Mouse (Mus musculus): ENCODE results near the gene Ints6.
A peak's percentile ranks its signal among the peaks of the same experiment; 100 is the strongest.

The Ints6 gene

DNA sequence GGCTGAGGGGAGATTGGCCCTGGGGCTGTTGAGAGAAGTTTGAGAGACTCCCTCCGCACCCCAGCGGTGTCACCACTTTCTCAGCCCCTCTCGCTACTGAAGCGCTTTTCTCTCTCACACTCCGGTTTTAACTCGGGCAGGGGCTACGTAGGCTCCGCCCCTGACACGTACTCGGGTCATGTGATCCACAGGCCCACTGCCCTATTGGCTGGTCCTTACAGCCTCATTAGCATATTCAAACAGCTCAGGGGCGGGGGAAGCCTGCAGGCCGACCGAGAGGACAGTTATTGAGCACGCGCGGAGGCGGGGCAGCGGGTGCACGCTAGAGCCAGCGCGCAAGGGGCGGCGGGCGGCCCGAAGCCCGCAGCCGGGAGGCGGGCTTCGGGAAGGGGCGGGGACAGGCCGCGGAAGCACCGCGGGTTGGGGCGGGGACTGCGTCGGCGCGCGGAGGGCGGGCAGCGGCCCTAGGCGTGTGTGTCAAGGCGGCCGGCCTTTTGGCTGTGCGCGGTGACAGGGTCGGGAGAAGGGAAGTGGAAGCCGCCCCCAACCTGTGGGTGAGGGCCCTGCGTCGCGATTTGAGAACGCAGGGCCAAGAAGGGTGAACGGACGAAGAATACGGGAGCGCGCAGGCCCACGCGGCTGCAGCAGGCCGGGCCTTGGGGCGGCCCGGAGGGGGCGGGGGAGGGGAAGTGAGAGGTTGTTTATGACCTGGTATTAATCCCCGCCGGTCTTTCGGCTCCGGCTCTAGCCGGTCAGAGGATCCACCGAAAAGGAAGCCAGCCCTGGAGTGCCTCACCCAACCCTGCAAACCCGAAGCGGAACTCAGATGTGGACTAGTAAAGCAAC, at the start of gene Ints6:
TSS of gene Ints6 (minus strand) at position 134 of the 846 bp plus-strand sequence.
- peak; percentile 99 to 100 for DNase-seq

DNA sequence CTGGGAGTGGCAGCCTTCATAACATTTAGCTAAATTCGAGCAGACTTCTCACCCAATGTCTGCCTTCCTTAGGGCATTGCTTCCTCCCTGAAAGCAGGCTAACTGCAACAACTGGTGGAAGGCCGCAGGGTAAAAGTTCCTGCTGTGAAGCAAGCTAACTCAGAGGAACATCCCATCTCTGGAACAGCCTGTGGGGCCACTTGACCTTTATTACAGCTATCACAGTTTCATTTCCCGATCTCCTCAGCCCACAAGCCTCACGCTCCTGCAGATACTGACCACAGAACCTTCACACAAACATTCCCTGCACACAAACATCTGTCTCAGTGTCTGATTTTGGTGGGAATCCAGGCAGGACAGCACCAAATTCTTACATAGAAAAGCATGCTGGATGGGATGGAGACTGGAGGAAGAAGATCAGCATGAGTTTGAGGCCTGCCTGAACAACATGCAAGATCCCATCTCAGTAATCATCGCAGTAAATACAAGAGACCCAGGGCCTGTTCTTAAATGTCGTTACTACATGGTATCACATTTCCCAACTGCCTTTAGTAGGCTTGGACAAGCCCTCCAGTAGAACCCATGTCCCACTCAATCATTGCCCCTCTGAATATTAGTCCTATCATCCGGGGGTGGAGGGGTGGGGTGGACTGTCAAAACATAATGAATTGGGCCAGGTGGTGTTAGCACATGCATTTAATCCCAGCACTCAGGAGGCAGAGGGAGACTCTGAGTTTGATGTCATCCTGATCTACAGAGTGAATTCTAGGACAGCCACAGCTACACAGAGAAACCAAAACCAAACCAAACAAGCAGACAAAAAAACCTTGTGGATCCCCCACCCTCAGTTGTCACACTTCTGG, 47.9 kb upstream of the Ints6 start:
- DNase-seq = no peak

GRCm38 (mm10) chr14:62806921-62807320, 46.0 kb upstream of the Ints6 start:
- DNase-seq = no peak

- DNase-seq = no peak
Observed at GRCm38 (mm10) chr14:62803204-62803603, 42.2 kb upstream of the Ints6 start.

DNA sequence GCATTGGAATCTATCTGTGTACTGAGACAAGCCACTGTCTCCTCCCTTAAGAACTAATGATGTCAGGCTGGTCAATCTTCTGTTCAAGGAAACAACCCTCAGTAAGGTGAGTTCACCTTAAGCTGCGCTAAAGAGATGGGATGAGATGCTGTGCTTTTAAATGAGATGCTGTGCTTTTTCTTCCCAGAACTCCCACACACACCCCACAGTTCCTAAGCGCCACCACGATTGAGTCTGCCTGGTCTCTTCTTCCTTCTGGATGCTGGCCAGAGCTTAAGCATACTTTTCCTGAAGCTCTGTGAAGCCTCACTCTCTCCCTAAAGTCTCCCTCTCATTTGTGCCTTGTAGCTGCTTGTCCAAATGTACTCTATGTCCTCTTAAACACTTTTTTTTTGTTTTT, 39.8 kb upstream of the Ints6 start:
- DNase-seq = no peak

DNA sequence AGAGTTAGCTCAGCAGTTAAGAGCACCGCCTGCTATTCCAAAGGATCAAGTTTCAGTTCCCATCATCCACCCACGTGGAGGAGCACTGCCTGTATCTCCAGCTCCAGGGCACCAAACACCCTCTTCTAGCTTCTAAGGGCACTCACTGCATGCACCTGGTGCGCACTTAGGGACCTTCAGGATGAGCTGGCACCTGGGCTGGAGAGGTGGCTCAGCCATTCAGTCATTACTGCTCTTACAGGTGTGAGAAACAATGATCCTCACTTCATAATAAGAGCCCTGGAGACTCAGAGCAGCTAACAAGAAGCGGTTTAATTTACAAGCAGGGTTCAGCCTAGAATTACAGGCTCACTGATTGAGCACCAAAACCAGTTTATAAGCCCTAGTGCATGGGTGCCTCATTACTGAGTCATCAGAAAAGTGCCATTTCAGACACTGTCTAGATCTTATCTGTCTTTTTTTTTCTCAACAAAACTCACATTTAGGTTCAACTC, 37.7 kb upstream of the Ints6 start:
- DNase-seq = peak; percentile 11 to 16

- DNase-seq = no peak
Observed at GRCm38 (mm10) chr14:62795719-62796118, 34.8 kb upstream of the Ints6 start.

DNA sequence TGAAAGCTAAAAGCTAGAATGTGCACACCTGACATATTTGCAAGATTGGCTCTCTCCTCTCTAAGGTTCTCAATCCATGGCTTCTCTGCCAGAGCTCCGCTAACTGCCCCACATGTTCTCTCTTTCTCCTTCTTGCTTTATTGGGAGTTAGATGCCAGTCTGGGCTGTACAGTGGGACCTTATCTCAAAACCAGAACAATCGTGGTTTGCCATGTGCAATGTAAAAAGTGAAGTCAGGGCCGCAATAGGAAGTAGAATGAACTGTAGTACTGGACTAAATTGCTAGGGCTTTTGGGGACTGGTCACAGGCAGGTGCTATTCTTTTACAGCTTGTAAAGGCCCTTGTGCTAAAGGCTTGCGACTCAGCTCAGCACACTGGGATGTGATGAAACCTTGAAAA, 28.3 kb upstream of the Ints6 start:
- DNase-seq = no peak

GRCm38 (mm10) chr14:62782981-62783380, 22.0 kb upstream of the Ints6 start:
- peak in 1 of 2 experiments; percentile 8 for DNase-seq

DNA sequence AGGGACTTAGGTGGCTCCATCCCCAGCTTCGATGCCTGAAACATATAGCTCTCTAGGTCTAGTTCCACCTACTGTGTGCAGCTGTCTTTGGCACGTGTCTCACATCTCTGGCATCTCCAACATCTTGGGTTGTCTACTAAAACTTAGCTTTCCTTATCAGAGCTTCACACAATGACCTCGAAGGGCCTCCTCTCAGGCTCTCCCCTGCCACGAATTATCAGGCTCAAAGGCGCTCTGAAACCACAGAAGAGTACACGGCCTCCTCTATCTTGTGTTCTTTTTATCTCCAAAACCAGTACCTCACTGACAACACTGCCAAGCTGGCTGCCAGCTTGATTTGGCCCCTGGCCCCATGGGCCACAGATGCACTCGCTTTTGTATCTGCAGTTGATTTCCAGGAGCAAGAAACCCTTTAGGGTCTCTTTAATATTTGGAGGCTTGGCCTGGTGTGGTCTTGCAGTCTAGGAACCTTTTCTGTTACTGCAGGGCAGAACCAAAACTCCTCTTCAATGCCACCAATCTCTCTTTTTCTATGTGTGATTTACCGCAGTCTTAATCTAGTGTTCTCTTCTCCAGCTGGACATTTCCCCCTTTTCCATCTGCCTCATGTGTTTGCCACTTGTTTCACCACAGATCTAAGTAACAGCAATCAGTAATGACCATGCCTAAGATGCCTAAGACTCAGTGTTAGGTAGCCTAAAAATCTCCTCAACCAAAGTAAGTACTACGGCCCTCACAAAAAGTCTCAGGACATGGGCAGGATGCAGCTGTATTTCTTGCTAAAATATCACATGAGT, 19.7 kb upstream of the Ints6 start:
- no peak for DNase-seq

GRCm38 (mm10) chr14:62778095-62778494, 17.1 kb upstream of the Ints6 start:
- DNase-seq = no peak

DNA sequence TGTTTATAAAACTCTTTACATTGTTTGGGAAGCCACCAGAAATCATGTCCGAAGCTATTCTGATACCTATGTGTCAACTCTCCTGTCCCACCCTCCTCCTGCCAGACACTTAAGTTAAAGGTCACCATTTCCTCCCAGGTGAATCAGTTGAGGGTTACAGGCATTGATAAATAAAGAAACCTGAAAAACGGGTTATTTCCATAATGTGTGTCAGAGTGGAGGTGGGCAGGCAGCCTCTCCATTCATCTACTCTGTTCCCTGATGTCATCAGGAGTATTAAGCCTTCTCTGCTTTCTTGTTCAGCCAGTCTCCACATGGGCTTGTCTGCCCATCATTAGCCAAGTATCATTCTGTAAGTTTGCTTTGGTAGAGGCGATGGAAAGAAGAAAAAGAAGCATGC, 14.1 kb upstream of the Ints6 start:
- DNase-seq = no peak

DNA sequence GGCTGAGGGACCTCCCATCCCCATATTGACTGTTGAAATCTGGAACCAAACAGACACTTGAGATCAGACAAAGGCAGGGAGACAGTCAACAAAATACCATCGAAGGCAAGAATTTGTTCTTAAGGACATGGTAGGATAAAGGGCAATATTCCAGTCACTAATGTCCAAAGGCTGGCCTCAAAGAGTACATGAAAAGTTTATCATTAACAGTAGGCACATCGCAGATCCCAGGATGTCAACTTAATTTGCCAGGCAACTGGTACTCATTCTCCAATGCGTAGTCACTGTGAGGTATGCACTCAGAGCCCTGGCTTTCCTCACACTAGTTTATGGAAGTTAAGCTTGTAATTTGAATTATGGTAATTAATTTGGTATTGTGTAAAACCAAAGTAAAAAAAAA, 13.3 kb upstream of the Ints6 start:
- DNase-seq = peak; percentile 16 to 76

DNA sequence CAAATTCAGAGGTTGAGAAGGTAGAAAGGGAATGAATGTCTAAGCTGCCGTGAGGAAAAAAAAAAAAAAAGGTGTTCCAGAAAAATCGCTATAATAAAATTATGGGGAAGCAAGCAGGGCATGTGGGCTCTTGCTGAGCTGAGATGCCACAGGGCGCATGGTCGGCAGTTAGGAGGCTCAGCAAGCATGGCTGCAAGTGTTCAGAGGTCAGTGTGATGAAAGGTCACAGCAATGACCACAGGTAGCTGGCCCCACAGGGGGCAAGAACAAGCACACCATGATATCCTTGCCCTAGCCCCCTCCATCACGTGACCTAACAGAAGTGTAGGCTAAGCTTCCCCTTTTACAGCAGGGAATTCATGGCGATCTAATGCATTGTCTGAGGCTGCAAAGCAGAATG, 12.8 kb upstream of the Ints6 start:
- peak; percentile 35 to 48 for DNase-seq

DNA sequence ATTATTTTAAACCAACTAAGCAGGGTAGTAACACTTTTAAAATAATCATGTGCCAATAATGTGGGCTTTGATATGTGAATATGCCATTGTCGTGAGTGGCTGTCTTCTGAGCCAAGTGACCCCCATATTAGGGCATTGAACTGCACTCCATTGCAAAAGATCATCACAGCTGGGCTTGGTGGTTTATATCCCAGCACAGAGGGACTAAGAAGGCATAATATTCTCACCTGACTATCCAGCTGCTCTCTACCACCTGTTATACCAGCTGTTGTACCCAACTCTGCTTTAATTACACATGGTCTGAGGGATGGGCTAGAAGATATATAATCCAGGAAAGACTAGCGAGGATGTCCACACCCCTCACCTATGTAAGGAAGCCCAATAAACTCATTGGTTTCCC, 4.4 kb upstream of the Ints6 start:
- DNase-seq = no peak

DNA sequence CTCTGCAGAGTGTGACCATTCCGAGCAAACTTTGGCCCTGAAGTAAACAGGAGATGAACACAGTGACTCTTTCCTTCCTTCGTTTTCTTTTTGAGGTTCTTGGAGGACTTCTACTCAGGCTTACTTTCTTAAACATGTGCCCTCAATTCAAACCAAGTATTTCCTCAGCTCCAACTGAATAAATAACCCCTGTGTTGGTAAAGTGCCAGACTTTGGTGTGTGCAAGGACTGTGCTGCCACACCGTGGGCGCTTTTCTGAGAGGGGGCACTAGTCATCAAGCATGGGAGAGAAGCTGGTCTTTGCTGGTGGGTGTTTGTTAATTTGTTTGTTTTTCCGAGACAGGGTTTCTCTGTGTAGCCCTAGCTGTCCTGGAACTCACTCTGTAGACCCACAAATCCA, 3.4 kb upstream of the Ints6 start:
- DNase-seq = peak; percentile 8 to 9

- DNase-seq = peak; percentile 26 to 37
Observed at GRCm38 (mm10) chr14:62761943-62762342, 974 bp upstream of the Ints6 start.

DNA sequence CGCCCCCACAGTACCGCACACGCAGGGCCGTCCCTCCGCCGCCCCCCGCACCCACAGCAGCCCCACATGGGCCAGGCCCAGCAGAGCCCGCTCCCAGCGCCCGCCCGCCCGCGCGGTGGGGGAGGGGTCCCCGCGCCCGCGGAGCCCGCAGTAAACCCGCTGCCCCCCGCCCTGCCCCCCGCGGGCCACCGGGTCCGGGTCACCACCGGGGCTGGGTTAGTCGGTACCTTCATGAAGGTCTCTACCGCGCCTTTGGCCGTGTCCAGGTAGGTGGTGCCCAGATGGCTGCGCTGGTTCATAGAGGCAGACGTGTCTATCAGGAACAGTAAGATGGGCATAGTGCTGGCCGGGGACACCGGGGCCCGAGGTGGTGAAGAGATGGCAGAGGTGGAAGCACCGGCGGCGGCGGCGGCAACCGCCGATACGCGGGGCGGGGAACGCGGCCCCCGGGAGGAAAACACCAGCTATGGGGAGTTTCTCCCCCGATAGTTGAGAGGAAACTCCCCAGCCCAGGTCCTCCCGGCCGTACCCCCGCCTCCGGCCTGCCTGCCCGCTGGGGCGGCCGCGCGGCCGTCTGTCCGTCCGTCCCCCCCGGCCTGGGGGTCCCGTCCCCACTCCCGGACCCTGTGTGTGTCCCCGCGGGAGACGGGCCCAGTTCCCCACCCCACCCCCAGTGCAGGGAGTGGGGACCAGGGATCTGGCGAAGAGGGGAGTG, 491 bp downstream of the Ints6 start:
- peak; percentile 52 to 76 for DNase-seq

DNA sequence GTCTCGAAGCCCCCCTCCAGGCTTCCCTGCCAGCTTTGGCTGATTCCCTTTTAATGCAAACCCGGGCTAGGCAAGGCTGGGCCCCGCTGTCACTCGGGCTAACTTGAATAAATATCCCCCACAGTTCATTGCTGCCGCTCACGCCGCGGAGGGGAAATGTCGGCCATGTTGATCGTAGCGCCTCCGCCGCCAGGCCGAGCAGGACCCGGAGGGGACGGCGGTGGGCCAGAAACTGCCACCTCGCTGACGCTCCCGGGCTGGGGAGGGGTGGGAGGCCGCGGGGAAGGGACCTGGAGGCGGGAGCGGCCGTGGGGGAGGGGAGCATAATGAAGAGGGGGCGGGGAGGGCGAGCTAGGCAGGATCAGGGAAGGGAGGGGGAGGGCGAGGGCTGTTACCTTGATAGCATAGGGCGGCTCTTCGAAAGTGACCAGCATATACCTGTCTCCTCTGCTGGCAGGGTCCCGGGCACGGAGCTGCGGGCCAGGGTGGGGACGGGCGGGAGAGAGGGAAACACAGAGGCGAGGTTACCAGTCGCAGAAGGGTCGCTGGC, 1.1 kb downstream of the Ints6 start:
- peak; percentile 85 to 88 for DNase-seq

DNA sequence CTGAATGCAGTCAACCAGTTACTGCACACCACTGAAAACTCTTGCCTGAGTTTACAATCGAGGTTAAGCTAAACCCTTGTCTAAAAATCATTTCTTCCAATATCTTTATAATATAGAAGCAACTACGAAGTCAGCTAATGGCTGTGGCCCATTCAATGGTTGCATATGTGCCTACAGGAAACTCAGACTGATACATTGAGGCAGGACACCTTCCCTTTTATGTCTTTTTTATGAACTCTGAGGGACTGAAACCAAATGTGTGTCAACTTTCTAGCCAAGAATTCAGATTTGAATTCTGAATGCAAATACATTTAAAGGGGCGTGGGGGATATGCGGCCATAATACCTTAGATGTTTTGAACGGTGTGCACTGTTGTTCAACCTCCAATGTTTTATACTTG, 2.3 kb downstream of the Ints6 start:
- DNase-seq = no peak

DNA sequence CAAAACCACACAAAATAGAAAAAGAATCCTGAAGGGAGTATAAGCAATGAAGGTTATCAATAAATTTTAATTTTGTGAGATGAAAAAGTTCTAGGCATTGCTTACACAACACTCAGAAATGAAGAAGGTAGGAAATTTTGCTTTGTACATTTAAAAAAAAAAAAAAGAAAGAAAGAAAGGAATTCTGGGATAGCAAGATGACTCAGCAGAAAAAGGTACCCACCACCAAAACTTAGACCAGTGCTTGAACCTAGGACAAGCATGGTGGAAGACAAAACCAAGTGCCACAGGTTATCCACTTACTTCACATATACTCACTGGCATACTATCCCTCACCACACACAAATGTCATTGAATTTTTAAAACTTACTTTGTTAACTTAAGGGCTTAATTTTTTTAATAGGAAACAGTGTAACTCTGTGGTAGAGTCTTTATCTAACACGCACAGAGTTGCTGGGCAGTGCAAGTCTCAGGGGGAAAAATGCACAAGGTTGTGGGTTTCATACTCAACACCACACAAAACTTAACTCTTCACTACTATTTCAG, 5.8 kb downstream of the Ints6 start:
- DNase-seq = no peak

DNA sequence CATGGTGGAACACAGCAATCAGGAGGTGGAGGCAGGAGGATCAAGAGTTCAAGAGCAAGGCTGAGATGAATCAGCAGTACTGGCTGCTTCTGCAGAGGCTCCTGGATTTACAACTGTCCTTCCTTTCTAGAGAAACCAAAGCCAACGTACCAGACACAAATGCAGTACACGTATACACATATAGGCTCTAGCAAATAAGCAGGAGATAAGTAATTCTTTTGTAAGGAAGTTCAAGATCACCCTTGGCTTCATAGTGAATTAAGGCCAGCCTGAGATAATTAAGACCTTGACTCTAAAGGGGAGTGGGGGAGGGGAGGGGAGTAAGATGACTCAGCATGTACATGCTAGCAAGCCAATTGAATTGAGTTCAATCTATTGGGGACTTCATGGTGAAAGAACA, 9.5 kb downstream of the Ints6 start:
- peak in 1 of 2 experiments; percentile 7 for DNase-seq

All from kidney, postnatal 36 days (tissue).